Mouse (Mus musculus) fat pad, adult 2 months (tissue): ENCODE measurements at regions not wholly inside any gene's neighbourhood (a gene's known extent, or its start where the extent isn't known, plus 50 kb on each side); places are given as distances from the start of the nearest gene placed in this dataset.

Experiments
- DNase-seq: peaks from one replicate; pipeline ENCODE4 v3.0.0-alpha.2; 2011; ENCODE audit warnings: low read depth, low spot score; ENCODE audit errors: extremely low read depth

DNA sequence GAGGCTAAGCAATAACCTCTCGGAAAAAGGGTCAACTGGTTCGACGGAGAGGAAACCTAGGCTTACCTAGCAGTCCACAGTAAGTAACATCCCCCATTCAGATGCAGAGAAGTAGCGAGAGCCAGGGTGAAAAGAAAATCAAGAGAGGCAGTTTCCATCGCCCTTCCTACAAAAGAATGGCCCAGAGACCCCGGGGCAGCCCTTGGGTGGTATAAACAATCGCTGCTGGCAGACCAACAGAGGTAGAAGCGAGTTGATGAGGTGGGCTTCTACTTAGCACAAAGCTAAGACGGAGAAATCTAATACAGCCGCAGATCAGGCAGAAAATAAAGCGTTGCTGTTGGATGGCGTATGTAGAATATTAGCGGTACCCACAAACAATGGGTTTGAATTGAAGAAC is 57.8 kb upstream of the Arl15 start:
- DNase-seq: no peak

DNA sequence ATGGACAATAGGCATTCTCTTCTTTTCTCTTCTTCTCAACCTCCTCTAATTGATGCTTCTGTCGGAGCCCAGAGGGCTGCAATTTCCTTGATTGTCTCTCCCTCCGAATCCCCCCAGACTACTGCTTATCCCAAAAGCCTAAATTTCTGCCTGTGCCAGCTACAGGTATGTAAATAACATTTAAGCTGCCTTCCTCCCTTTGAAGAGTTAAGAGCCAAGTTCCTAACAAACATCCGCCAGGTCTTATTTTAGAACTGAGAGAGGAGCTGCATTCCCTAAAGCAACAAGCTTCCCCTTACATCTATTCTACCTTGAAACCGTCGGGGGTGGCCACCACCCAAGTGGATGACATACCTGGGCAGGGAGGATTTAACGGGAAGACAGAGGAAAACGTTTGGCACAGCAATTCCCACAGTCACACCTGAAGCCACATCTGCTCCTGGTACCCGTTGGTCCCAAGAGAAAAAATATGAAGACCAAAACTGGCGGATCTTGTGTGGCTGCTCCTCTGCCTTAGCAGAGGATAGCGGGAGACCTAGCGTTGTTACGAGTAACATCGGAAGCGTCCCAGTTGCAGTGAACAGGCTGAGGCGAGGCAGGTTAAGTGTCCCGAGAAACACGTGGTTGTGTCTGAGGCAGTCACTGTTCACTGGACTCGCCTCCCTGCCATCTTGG is 58.6 kb upstream of the Arl15 start:
- no peak for DNase-seq

DNA sequence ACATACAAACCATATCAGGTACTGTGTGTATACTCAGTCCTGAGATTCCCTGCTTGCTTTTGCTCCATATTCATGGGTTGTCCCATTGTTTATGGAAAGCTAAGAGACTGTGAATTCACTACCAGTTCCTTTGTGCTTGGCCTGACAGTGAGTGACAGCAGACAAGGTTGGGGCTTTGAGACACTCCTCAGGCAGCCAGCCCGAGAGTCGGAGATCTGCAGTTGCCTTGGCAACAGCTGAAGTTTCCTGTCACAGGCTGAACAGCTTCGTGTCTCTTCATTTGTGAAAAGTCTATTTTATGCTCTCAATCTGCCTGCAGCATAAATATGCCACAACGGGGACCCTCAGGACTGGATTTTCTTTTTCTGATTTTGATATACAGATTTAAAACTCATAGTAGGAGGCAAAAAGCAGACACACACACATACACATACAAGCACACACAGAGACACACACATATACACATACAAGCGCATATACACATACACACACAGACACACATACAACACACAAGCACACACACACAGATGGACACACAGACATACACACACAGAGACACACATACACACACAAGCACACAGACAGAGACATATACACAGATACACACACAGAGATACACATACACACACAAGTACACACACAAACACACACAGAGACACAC is 60.0 kb upstream of the Arl15 start:
- DNase-seq: no peak

DNA sequence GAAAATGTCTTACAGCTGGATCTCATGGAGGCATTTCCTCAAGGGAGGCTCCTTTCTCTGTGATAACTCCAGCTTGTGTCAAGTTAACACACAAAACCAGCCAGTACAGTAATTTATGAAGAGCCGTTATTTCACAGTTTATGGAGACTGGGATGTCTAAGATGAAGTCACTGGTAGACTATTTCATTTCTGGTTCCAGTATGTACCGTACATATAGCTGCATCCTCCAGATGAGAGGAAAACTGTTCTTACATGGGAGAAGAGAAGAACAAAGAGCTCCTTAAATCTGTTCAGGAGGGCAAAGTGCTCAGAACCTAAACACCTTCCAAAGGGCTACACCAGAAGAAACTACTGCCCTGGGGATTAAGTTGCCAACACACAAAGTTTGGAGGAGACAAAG is 60.6 kb upstream of the Arl15 start:
- DNase-seq: no peak

DNA sequence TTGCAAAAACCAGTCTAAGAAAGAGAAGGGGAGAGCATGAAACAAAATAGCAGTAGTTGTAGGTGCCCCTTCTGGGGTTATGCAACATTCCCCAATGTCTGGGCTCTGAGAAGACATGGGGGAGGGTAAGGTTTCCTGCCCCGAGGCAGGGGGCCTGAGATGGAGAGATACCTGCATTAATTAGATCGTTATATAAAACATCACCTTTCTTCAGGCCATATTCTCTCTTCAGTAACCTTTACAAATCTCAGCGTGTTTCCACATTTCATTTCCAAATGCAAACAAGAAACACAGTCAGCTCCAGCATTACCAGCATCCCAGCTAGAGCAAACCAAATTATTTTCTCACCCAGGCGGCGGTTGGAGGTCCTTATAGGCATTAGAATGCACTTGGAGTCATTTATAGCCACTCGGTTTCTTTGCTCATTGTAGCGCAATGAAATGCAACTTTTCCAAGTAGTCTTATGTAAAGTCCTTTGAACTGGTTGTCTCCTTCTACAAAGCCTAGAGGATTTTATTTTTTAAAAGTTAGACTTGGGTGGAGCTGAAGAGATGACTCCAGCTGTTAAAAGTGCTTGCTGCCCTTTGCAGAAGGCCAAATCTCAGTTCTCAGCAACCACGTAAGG is 63.4 kb upstream of the Arl15 start:
- no peak for DNase-seq

DNA sequence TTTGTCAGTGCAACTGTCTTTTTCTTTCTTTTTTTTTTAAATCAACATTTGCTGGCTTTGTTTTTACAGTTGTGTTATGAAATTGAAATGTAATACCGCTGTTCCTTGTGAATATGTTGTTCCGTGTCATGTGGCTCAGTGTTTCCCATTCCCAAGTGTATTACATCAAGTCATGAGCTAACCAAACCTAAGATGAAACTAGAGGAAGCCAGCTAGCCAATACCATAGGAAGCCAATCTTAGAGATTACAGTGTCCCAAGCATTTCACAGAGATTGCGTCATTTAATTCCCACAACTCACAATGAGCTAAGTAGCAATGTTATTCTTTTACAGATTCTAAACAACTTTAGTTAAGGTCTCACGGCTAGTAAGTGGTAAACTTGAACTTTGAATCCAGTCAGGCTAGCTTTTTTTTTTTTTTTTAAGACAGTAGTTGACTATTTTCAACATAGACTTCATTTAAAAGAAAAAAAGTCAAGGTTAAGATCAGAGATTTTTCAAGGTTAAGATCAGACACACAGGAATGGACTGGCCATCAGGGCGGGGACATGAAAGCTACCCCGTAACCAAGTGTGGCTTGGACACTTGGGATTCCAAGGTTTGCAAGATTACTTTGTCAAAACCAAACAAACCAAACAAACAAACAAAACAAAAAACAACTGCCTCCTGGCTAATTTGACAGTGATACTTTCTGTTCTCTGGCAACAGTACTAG is 64.1 kb upstream of the Arl15 start:
- DNase-seq: peak; percentile 80

DNA sequence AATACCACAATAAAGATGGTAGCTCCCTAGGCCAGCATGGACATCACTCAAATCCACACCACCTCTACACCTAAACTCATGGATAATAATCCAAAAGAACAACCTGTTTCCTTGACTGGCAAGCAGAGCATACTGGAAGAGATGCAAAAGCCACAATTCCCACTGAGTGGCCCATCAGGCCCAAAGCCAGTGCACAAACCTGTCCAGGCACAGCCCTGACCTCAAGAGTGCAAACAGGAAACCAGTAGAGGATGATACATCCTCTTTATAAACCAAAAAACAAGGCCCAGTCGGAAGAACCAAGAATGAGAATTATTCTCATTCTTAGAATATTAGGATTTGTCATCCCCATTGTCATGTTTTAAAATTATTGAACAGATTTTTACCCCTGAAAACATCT is 64.7 kb upstream of the Arl15 start:
- DNase-seq: no peak

DNA sequence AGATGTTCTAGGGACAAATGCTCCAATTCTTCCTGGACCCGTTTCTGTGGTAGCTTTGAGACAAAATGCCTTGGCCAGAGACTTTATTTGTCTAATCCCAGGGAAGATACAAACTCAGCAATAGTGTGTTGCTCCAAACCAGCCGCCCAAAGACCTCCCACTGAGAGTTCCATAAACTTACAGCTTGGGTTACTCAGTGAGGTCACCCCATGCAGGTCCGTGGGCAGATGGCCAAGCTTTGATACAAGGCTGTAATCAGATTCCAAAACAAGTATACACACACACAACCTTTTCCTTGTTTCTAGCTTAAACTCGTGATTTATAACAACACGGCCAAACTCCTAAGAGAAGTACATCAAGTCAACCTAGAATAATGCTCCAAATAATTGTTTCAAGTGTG is 64.6 kb upstream of the Hspb3 start:
- no peak for DNase-seq

DNA sequence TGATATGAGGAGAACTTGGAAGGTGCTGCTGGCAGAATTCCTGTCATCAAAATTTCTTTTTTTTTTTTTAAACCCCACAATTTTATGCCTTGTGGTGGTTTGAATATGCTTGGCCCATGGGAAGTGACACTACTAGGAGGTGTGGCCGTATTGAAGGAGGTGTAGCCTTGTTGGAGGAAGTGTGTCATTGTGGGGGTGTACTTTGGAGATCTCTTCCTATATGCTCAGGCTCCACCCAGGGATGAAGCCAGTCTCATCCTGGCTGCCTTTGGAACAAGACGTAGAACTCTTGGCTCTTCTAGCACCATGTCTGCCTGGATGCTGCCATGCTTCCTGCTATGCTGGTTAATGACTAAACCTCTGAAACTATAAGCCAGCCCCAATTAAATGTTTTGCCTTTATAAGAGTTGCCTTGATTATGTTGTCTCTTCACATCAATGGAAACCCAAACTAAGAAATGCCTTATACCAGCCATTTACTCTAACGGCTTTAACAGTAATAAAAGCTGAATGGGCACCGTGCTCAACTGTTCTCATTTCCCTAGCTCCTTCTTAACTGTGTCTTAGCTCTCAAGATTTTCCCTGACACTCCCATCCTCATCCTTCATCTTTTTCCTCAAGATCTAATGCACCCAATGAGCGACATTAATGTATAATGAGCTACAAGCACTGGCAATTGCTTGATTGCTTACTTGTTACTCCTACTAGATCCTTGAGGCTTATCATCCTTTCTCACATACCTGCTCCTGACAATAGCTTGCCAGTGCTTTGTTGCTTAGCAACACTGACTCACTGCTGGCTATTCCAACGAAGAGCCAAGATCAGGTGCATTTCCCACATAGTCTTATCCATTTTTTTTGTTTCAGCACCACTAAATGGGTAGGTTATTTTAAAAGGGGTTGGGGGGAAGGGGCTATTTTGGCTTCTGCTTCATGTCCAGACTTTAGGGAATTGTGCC is 61.7 kb upstream of the Hspb3 start:
- no peak for DNase-seq

DNA sequence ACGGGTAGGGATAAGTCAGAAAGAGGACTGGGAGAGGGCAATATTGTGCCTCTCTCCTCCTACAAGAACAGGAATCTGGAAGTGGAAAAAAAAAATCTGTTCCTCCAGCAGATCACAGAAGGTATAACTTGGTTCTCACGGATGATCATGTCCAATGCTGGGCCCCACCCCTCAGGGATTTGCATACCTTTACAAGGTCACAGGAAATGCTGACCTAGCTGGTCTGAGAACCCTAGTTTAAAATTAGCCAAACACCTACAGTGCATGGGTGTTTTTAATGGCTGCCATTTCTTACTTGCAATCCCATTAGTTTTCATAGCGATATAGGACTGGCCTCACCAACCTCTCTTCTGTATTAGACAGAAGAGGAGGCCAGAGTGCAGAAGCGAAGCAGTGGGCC is 51.8 kb upstream of the Hspb3 start:
- DNase-seq: no peak

DNA sequence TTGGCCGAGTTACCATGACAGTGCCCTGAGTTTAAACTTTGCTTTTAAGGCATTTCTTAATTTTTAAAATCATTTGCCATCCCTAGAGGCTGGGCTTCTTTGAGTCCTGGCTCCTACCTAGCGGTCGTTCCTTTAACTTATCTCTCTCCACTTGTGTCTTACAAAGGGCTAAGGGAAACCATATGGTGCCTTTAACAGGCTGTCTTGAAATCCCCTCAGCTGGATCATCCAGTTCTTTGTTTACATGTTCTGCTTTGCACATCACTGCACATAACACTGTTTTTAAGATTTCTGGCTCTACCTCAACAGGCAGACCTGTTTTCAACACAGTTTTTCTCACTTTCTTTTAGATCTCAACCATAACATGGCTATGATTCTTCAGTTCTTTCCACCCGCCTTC is 50.4 kb upstream of the Hspb3 start:
- no peak for DNase-seq
